Mouse (Mus musculus) olfactory bulb, adult 2 months (tissue): ENCODE data around the gene Grik3.

ENCODE experiments used
- CTCF ChIP-seq: fragments of 200-500 bp; IDR thresholded peaks from 2 replicates; pipeline ENCODE4 v1.5.1; 2012; ENCODE audit warnings: low read depth, mild to moderate bottlenecking, low read length, moderate library complexity; ENCODE audit not compliant: insufficient read depth
- POLR2A ChIP-seq: fragments of 200-500 bp; IDR thresholded peaks from 2 replicates; pipeline ENCODE4 v1.6.1; 2012; ENCODE audit warnings: mild to moderate bottlenecking, low read depth, low read length, moderate library complexity; ENCODE audit not compliant: insufficient read depth

DNA sequence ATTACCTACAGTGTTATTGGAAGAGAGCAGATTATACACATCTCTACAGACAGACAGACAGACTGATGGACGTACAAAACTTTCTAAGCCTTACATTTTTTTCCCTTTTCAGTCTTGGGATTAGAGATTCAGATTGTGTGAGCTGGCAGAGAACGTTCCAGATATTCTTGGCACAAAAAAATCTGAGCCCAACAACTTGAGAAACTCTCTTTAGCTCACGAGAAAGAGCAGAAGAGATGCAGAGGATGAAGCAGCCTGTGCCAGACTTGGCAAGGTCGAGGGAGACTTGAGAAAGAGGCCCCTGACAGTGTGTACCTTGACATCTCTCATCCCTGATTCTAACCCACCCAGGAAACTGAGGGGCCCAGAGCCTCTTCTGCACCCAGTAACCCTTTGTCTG, 15.6 kb upstream of the Grik3 start:
- TF ChIP-seq POLR2A (no peak), CTCF (no peak)
